Mouse (Mus musculus) small intestine, adult 2 months (tissue): Measurements from ENCODE around the gene Dnm2.

Experiments used
- CTCF ChIP-seq: fragments of 200-500 bp; IDR thresholded peaks from 2 replicates; pipeline ENCODE4 v1.5.1; 2012; ENCODE audit warnings: low read depth, mild to moderate bottlenecking, control low read depth, inconsistent platforms, low read length, moderate library complexity, mixed read lengths; ENCODE audit not compliant: insufficient replicate concordance, insufficient read length; ENCODE audit errors: extremely low read depth
- POLR2A ChIP-seq: fragments of 200-500 bp; IDR thresholded peaks from 2 replicates; pipeline ENCODE4 v1.6.1; 2012; ENCODE audit warnings: low read depth, mild to moderate bottlenecking, control low read depth, inconsistent platforms, low read length, moderate library complexity

DNA sequence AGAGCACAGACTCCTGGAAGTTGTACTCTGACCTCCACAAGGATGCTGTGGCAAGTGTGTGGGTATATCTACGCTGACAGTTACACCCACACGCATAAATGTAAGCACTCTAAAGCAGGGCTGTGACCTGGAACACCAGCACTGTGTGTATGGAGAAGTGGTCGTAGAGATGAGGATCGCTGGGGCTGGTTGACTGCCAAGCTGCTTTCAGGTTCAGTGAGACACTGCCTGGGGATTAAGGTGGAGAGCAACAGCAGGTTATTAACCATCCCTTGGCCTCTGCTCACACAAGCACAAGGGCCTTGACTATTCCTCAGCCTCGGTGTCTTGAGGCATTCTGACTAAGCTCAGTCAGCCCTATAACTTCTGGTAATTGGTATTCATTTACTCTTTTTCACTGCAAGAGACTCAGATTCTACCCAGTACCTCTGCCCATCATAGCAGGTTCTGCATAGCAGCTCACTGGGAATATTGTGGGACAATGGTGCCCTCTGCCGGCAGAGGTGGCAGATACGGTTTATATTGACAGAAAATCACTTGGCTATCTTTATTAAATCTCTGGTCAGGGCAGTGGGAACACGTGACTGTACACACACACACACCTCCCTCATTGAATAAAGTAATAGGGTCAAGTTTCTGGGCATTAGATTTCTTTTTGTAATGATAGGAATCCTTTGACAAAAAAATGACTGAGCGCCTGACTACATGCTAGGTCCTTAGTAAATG, 15.0 kb upstream of the Dnm2 start:
- TF ChIP-seq POLR2A (no peak), CTCF (peak; percentile 80; the same call in 1 of the 2 replicates)
